1 mouse cellular context compared by ENCODE assay signal in the genomic region with DNA sequence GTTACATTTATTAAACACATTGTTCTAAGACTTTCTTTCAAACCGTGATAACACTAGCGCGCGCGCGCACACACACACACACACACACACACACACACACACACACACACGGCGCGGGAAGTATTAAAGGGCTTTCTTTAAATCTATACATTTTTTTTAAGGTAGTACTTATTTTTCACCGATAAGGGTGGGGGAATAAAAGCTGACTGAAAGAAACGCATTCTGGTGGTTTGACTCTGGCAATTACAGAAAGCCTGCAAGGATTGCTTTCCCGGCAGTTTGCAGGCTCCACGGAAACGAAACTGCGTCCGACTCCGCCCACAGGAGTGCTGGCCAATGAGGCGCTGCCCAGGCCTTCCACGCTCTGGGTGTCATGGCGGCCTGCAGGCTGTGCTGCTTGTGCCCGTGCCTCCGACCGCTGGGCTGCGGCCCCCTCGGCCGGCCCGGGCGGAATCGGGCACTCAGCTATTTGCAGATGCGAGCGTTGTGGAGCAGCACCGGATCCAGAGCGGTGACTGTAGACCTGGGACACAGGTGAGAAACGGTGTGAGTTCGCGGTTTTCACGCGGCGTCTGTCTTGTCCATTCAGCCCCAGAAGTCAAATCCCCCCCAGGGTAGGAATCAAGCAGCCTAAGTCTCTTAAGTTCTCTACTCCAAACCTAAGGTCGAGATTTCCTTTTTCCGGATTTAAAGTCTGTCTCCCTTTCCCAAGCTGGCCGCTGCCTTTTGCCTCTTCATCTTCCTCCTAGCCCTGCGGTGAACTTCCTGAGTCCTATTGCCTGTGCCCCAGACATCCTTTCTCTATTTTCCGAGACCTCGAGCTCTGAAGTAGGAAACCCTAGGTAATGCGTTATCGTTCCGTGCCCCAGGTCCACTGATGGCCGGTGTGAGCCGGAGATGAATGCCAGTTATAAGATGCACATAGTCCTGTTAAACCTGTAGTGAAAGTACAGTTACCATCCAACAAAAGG.
A peak's percentile ranks its signal among the peaks of the same experiment; 100 is the strongest.
TF ChIP-seq lines count a peak whose summit lies in the region.

Gene Pnpt1, plus strand, starts transcription at position 360 of the 971 bp plus-strand sequence.

TF ChIP-seq in MEL, 35 proteins besides CTCF, POLR2A, EP300 and RAD21 (continued from another document):
- TF ChIP-seq MAFK (IDR thresholded peaks at IDR 0.05; ENCODE audit: borderline replicate concordance, low read depth, low read length) (no peak), RCOR1 (IDR thresholded peaks at IDR 0.05; ENCODE audit: low read depth, low read length) (no peak), MXI1 (IDR thresholded peaks at IDR 0.05; ENCODE audit: low read depth, low read length) (peak; percentile 93), GATA1 (IDR thresholded peaks at IDR 0.05; ENCODE audit: low read depth, low read length) (0 out of 2 replicates have a peak, but pooled peaks have one; percentile 12), SMC3 (IDR thresholded peaks at IDR 0.05; ENCODE audit: low read depth, low read length) (no peak), JUND (IDR thresholded peaks at IDR 0.05; ENCODE audit: low read depth, low read length) (no peak), MYC (IDR thresholded peaks at IDR 0.05; ENCODE audit: low read depth, low read length) (peak; percentile 74), TBP (IDR thresholded peaks at IDR 0.05; ENCODE audit: low read depth, low read length) (peak; percentile 52), SIN3A (IDR thresholded peaks at IDR 0.05; ENCODE audit: low read length) (peak; percentile 93), NRF1 (IDR thresholded peaks at IDR 0.05; ENCODE audit: insufficient read depth, low read depth, low read length, poor library complexity, severe bottlenecking) (no peak; the same call in 1 of the 2 replicates)
